Mouse (Mus musculus): ENCODE measurements at regions not wholly inside any gene's neighbourhood (a gene's known extent, or its start where the extent isn't known, plus 50 kb on each side); places are given as distances from the start of the nearest gene placed in this dataset.

- no peak for DNase-seq (ENCODE audit: low read depth, low spot score)
Measured at GRCm38 (mm10) chr3:41476516-41476915, 79.0 kb upstream of the Jade1 start.

- DNase-seq (ENCODE audit: low read depth, low spot score) = no peak
Measured at GRCm38 (mm10) chr3:41472586-41472985, 82.9 kb upstream of the Jade1 start.

GRCm38 (mm10) chr3:41469106-41469505, 86.4 kb upstream of the Jade1 start:
- no peak for DNase-seq (ENCODE audit: low read depth, low spot score)

DNA sequence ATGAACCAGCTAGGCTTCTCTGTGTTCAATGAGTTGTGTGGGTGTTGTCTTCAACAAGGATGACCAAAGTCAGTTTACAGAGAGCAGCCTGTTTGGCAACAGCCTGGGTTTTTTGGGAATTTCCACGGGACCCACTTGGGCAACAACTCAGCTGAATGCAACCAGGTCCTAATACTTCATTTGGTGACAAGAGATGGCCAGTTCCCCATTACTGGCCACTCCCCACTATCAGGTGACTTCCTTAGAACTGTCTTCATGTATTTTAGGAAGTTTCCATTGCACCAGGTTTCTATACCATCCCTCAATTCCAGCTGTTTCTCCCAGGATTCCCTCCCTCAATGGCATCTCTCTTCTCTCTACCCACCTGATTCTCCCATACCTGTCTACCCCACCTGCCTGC, 87.7 kb upstream of the Jade1 start:
- DNase-seq (ENCODE audit: low read depth, low spot score) = no peak

DNA sequence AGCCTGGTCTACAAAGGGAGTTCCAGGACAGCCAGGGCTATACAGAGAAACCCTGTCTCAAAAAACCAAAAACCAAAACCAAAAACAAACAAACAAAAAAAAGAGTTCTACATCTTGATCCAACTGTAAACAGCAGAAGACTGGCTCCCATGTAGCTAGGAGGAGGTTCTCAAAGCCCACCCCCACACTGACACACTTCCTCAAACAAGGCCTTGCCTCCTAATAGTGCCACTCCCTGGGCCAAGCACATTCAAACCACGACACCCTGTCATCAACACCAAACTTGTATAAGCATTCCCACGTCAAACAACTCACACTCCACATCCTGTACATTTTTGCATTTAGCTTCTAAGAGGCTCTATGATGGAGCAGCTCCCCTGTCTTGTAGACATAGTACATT, 89.6 kb upstream of the Jade1 start:
- DNase-seq (ENCODE audit: low read depth, low spot score) = no peak

- DNase-seq (ENCODE audit: low read depth, low spot score) = no peak
Measured at GRCm38 (mm10) chr3:41462953-41463644, 92.4 kb upstream of the Jade1 start.

- no peak for DNase-seq (ENCODE audit: low read depth, low spot score)
Measured at GRCm38 (mm10) chr3:41460131-41460530, 95.4 kb upstream of the Jade1 start.

GRCm38 (mm10) chr3:41458156-41458555, 97.4 kb upstream of the Jade1 start:
- DNase-seq (ENCODE audit: low read depth, low spot score) = no peak

GRCm38 (mm10) chr3:41453525-41453924, 102.0 kb upstream of the Jade1 start:
- no peak for DNase-seq (ENCODE audit: low read depth, low spot score)

DNA sequence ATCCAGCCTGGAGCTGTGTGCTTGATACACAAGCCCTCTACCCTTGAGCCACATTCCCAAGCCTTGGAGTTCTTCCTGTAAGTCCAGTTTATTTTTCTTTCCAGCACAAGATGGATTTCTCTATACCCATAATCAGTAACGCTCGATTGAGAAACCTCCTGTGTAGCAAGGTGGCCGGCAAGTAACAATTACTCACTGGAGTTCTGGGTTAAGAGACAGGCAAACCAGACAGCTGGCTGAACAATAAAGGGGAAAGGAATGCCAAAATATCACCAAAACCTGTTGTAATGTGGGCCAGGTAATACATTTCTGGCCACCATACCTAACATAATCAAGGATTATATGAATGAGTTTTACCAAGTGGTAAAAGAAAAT, 102.8 kb upstream of the Jade1 start:
- no peak for DNase-seq (ENCODE audit: low read depth, low spot score)

DNA sequence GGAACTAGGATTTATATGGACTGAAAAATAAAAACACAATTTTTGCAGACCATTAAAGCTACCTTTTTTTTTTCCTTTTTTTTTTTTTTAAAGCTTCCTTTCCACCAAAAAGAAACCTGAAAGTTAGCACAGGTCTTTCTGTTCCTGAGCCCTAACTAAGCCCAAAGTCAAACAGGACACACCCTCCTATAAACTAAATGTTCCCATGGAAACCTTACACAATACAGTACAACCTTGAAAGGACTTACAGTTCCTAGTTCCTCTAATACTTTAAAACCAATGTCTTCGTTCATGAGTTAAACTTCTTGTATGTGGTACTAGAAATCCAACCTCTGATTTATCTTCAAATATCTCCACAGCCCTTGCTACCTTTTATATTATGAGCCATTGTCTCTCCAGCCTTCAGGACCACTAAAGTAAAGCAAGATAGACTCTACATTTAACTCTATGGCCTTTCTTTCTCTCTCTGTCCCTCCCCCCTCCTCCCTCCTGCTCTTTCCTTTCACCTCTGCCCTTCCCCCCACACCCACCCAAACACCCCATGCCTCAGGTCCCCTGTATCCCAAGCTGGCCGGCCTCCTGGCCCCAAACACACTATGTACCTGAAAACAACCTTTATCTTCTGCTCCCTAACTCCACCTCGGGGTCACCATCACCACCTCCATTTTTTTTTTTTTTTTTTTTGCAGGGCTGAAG, 103.4 kb upstream of the Jade1 start:
- DNase-seq (ENCODE audit: low read depth, low spot score) = peak; percentile 45

GRCm38 (mm10) chr3:41450696-41451095, 104.8 kb upstream of the Jade1 start:
- no peak for DNase-seq (ENCODE audit: low read depth, low spot score)

DNA sequence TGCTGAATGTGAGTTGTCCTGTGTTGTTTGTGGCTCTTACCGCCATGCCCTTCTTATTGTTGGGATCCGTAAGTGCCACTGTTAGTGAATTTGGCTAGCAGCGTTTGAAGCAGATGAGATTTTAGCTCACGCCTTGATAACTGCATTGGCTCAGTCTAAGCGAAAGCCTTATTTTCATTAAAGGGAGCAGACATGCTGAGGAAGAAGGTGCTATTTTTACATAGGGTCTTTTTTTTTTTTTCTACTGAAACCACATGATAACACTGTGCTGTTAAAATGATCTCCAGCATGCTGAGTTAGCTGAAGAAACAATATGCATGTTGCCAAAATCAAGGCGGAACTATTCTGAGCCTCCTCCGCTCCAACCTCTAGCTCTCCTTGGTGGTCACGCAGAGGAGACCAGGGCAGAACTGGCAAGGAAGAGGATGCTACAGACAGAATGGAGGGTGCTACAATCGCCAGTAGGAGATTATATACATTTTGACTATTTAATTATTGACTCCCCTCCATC, 111.2 kb upstream of the Jade1 start:
- no peak for DNase-seq (ENCODE audit: low read depth, low spot score)

DNA sequence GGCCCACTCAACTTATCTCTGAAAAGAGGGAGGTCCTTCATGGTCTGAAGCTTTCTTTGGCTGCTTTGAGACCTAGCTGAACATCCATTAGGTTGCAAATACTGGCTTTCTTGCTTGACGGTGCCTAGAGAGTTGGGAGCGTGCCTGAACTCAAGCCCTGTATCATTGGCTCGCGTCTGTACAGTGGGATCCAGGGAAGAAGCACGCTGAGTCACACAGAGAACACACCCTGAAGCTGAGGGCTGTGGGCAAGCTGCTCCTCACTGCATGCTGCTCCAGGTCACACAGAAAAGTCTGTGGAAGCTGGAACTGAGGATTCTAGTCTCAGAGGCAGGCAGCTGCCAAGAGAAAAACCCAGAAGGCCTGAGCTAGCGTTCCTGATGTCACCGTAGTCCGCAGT, 119.3 kb upstream of the Jade1 start:
- no peak for DNase-seq (ENCODE audit: low read depth, low spot score)

- DNase-seq (ENCODE audit: low read depth, low spot score) = no peak
Measured at GRCm38 (mm10) chr3:41433106-41433505, 122.4 kb upstream of the Jade1 start.

DNA sequence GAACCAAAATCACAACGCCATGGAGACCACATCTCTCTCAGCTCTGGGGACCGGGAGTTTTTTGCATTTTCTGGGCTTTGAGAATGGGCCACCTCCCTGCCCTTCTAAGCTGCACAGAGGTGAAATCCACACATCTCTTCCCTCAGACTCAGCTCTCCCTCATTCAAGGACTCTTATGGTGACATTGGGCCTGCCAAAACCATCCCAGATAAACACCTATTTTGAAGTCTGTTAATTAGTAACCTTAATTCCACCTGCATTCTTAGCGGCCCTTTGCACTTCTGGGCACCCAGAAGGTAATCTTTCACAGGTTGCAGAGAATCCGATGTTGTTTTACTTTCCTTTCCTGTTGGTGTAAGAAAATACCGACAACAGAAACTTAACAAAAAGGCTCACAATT, 123.2 kb upstream of the Jade1 start:
- no peak for DNase-seq (ENCODE audit: low read depth, low spot score)

- no peak for DNase-seq (ENCODE audit: low read depth, low spot score)
Measured at GRCm38 (mm10) chr3:41430191-41430590, 125.3 kb upstream of the Jade1 start.

DNA sequence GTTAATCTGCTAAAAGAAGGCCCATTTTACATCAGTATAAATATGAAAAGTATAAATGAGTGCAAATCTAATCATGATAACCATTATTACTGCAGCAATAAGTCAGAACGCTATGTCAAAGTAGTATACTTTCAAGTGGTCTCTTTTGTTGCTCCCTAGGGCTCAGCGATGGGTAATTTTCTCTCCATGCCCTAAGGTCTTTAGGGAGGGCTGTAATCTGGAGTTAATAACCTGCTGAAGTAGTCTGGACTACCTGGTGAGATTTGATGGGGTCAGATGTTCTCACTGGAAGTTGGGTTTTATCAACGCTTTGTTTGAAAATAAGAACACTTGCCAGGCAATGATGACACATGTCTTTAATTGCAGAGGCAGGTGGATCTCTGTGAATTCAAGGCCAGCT, 128.6 kb upstream of the Jade1 start:
- DNase-seq (ENCODE audit: low read depth, low spot score) = no peak

GRCm38 (mm10) chr3:41425863-41426262, 129.7 kb upstream of the Jade1 start:
- no peak for DNase-seq (ENCODE audit: low read depth, low spot score)

DNA sequence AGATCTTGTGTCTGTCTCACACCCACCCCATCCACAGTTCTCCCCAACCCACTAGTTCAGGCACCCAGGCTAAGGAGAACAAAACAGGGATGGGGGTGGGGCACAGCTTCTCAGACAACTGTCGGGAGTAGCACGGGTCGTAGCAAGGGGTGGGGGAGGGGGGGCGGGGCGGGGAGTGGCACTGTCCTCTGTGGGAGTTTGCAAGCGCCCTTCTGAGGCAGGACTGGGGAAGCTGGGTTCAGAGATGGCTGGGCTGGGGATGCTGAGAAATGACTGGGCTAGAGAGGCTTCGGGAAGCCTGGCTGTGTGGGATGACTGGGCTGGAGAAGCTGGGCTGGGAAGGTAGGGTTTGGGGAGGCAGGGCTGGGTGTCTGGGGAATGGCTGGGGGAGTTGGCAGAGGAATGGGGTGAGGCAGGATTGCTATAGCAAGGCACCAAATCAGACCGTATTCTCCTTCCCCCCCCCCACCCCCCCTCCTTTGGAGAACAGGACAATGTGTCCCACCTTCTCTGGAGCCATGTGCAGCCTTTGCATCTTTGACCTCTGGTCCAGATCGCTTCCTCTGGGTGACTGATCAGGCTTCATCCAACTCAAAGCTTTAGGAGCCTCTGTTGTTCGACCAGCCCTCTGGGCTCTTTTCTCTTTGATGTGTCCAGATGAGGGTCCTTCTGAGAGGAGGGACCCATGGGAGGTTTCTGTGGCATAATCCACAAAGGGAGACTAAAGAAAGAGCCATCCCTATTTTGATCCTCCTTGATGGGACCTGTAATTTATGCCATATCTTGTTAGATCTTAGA, 131.2 kb upstream of the Jade1 start:
- DNase-seq (ENCODE audit: low read depth, low spot score) = peak; percentile 87

- peak; percentile 79 for DNase-seq (ENCODE audit: low read depth, low spot score)
Measured at GRCm38 (mm10) chr3:41423630-41424029, 131.9 kb upstream of the Jade1 start.

All from R1 (cell line).